Mouse (Mus musculus) liver, embryonic 14.5 days (tissue): ENCODE results near the gene Rcor3. TPM values are rescaled to one million over a fixed set of nuclear protein-coding genes. Genes with fewer than 3 reads are reported as not detected.

Experiments used
- ATAC-seq: fragments of 200-750 bp; cut with Nextera tagmentation; 2 replicates; pipeline ENCODE4 v1.8.0; 2017; ENCODE audit warnings: moderate number of reproducible peaks, mild to moderate bottlenecking, moderate library complexity; ENCODE audit not compliant: insufficient read depth
- DNase-seq, 3 experiments: peaks; one replicate each; pipeline ENCODE4 v3.0.0-alpha.2; 2012 to 2013; ENCODE audit warnings: low read depth in 3 of 3, low spot score in 3 of 3
- H3K27ac ChIP-seq: fragments of 300-500 bp; sonication (generic); 2 replicates; pipeline ENCODE4 v1.5.1; 2014; ENCODE audit warnings: moderate library complexity, mild to moderate bottlenecking, control low read depth, inconsistent platforms
- H3K27me3 ChIP-seq: fragments of 300-500 bp; sonication (generic); 2 replicates; pipeline ENCODE4 v1.6.1; 2014; ENCODE audit warnings: mild to moderate bottlenecking, low read length, moderate library complexity; ENCODE audit not compliant: control insufficient read depth, insufficient read depth
- H3K36me3 ChIP-seq: fragments of 300-500 bp; sonication (generic); replicated peaks from 2 replicates; pipeline ENCODE4 v1.6.1; 2014; ENCODE audit warnings: low read depth; ENCODE audit not compliant: control insufficient read depth, insufficient read depth
- H3K4me1 ChIP-seq, 2 experiments: fragments of 200-500 bp in 1 of 2; fragments of 300-500 bp in 1 of 2; sonication (generic) in 1 of 2; replicated peaks; 2 replicates each; pipeline ENCODE4 v1.6.1; 2012 to 2014; ENCODE audit warnings: antibody characterized with exemption in 1 of 2, inconsistent platforms in 1 of 2, low read length in 1 of 2; ENCODE audit not compliant: control insufficient read depth in 2 of 2, insufficient read depth in 2 of 2
- H3K4me2 ChIP-seq: fragments of 300-500 bp; sonication (generic); 2 replicates; pipeline ENCODE4 v1.6.1; 2014; ENCODE audit warnings: low read depth, mild to moderate bottlenecking, control low read depth, moderate library complexity
- H3K4me3 ChIP-seq, 2 experiments: fragments of 200-500 bp in 1 of 2; fragments of 300-500 bp in 1 of 2; sonication (generic) in 1 of 2; 2 replicates each; pipeline ENCODE4 v1.5.1; 2012 to 2014; ENCODE audit warnings: low read depth in 2 of 2, low read length in 2 of 2, mild to moderate bottlenecking in 2 of 2, control low read depth in 1 of 2, inconsistent platforms in 1 of 2, moderate library complexity in 1 of 2; ENCODE audit not compliant: insufficient read depth in 1 of 2
- H3K9ac ChIP-seq: fragments of 300-500 bp; sonication (generic); replicated peaks from 2 replicates; pipeline ENCODE4 v1.6.1; 2014; ENCODE audit warnings: mild to moderate bottlenecking, control low read depth, moderate library complexity
- H3K9me3 ChIP-seq: fragments of 300-500 bp; sonication (generic); 2 replicates; pipeline ENCODE4 v1.6.1; 2016; ENCODE audit warnings: low read length, mixed read lengths; ENCODE audit not compliant: control insufficient read depth
- CTCF ChIP-seq: IDR thresholded peaks from 2 replicates; pipeline ENCODE4 v1.5.1; 2016; ENCODE audit warnings: antibody characterized with exemption, low read depth, control low read depth
- EP300 ChIP-seq: IDR thresholded peaks from 2 replicates; pipeline ENCODE4 v1.6.1; 2016; ENCODE audit warnings: antibody characterized with exemption, low read depth
- WGBS: fragments of 180-500 bp; shearing (Covaris S2); extraction: QIAGEN DNeasy Blood & Tissue Kit; methylation state at CpG from one replicate; pipeline ENCODE4 v1.1.7; 2014; ENCODE audit not compliant: insufficient replicate concordance; 5-methylcytosine and 5-hydroxymethylcytosine counted together
- polyA plus RNA-seq, 2 experiments: library from polyadenylated mRNA; depleted of rRNA in 1 of 2; stranded (reverse) in 1 of 2; unstranded in 1 of 2; fragments of >200 nt; fragmentation: Nextera tagmentation in 1 of 2; extraction: Ambion mirVana in 1 of 2; gene quantifications; 2 replicates each; pipeline versions ENCODE4 v1.2.1 to v1.2.3; 2012 to 2014

The Rcor3 gene
- polyA plus RNA-seq, 2 experiments, result 6.9 to 9.1 TPM

DNA sequence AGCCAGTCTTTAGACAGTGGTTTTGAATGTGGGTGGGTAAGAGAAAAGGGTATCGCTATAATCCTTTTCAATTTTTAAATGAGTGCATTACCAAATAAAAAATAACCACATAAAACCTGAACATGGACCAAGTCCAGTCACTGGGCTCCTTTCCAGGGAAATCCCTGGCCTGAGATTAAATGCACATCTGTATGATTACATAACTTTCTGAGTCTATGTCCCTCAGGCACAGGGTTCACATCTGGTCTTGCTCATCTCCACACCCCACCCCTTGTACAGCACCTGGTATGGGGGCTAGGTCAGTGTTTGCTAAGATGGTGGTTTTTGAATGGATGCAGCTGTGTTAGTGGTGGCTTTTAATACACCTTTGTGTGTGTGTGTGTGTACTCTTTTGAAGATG lies 65.4 kb downstream of the Rcor3 start:
- DNase-seq, result no peak
- Histone ChIP-seq H3K27ac (no peak overlapping the region), H3K9ac (no peak overlapping the region), H3K36me3 (no peaks in the 10 kb centered on the region), H3K4me1 (peaks cover 0 to 6% of the 10 kb centered on the region in 2 experiments; a peak in 3 of 4 replicates), H3K9me3 (no peaks in the 10 kb centered on the region), H3K4me2 (no peak overlapping the region), H3K27me3 (no peaks in the 10 kb centered on the region), H3K4me3 (no peak overlapping the region)
- TF ChIP-seq EP300 (no peak), CTCF (no peak)
- ATAC-seq, result no peak
- 78% methylated on average over 1 of the region's 1 CpGs for WGBS

DNA sequence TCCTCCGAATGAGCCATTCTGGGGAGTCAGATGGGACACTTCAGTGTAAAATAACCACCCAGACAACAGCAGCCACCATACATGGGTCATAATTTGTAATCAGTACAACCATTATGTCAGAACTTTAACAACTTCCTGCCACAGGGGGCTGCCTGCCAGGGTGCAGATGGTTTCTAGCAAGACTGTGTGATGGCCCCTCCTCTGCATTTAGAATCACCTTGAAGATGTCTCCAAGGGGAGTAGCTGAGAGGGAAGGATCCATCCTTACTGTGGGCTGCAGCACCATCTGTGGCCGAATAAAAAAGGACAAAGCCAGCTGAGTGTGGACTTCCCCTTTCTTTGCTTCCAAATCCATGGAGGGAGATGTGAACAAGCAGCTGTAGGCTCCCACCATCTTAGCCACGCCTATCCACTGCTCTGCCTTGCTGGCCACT lies 67.2 kb downstream of the Rcor3 start:
- no peak overlapping the region for H3K4me3 ChIP-seq
- H3K36me3 ChIP-seq, result peaks cover 4% of the 10 kb centered on the region
- H3K9ac ChIP-seq, result no peak overlapping the region
- H3K4me2 ChIP-seq, result no peak overlapping the region
- no peaks in the 10 kb centered on the region for H3K9me3 ChIP-seq
- TF ChIP-seq CTCF (no peak), EP300 (no peak)
- ATAC-seq (no peak), DNase-seq (no peak)
- peaks cover 0 to 2% of the 10 kb centered on the region in 2 experiments; a peak in 3 of 4 replicates for H3K4me1 ChIP-seq
- WGBS, result 28% methylated on average over 3 of the region's 3 CpGs
- no peak overlapping the region for H3K27ac ChIP-seq
- H3K27me3 ChIP-seq, result no peaks in the 10 kb centered on the region

DNA sequence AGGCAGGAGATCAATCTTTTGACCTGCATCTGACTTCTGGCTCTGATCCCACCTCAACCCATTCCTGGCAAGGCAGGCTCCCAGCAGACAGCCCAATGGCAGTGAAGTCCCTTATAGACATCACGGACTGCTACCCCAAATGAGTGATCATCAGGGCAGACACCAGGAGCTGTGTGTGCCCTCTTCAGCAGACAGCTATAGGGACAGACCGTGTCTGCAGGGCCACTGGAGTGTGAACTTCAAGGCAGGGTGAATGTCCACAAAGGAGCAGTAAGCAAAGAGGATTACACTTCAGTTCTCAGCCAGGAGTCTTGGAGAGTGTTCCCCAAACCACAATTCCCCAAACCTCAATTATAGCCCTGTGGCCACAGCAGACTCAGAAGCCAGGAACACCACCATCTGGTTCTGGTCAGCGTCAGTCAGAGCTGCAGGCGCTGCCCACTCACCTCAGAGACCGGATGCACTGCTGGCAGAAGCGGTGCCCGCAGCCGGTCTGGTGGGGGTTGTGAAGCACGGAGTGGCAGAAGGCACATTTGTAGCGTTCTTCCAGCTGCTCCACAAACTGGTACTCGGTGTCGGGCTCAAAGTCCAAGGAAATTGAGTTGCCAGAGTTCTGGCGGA lies 67.8 kb downstream of the Rcor3 start:
- H3K9ac ChIP-seq, result no peak overlapping the region
- no peak overlapping the region for H3K4me3 ChIP-seq
- WGBS, result 56% methylated on average over 13 of the region's 13 CpGs
- no peak for DNase-seq
- ATAC-seq, result no peak
- no peaks in the 10 kb centered on the region for H3K9me3 ChIP-seq
- no peaks in the 10 kb centered on the region for H3K27me3 ChIP-seq
- no peak overlapping the region for H3K4me2 ChIP-seq
- peaks cover 4% of the 10 kb centered on the region for H3K36me3 ChIP-seq
- H3K27ac ChIP-seq, result no peak overlapping the region
- peaks cover 0 to 2% of the 10 kb centered on the region in 2 experiments; a peak in 3 of 4 replicates for H3K4me1 ChIP-seq
- no peak for TF ChIP-seq CTCF
- no peak for TF ChIP-seq EP300

DNA sequence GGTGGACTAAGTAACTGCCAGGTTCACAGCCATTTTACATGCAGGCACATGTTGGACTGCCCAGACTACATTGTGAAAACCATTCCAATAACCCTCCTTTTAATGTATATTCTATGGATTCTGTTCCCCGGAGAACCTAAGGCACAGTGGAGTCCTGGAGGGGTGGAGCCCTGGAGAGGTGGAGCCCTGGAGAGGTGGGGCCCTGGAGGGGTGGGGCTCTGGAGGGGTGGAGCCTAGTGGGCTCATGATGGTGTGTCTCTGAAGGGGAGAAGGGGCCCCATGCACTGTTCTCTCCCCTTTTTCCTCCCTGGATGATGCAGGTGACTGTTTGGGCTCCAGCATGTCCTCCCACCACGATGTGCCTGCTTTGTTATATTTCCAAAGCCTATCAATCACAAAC lies 69.7 kb downstream of the Rcor3 start:
- ATAC-seq, result peak; percentile 62; the same call in 1 of the 2 replicates
- no peak for DNase-seq
- no peak for TF ChIP-seq CTCF
- TF ChIP-seq EP300, result no peak
- H3K9ac ChIP-seq, result no peak overlapping the region
- peaks cover 4% of the 10 kb centered on the region for H3K36me3 ChIP-seq
- WGBS, result 52% methylated on average over 2 of the region's 2 CpGs
- H3K9me3 ChIP-seq, result peaks cover 3% of the 10 kb centered on the region; the same call in 1 of the 2 replicates
- H3K4me2 ChIP-seq, result no peak overlapping the region
- no peak overlapping the region for H3K4me3 ChIP-seq
- H3K4me1 ChIP-seq, result peaks cover 0 to 2% of the 10 kb centered on the region in 2 experiments; a peak in 3 of 4 replicates
- no peaks in the 10 kb centered on the region for H3K27me3 ChIP-seq
- H3K27ac ChIP-seq, result no peak overlapping the region

DNA sequence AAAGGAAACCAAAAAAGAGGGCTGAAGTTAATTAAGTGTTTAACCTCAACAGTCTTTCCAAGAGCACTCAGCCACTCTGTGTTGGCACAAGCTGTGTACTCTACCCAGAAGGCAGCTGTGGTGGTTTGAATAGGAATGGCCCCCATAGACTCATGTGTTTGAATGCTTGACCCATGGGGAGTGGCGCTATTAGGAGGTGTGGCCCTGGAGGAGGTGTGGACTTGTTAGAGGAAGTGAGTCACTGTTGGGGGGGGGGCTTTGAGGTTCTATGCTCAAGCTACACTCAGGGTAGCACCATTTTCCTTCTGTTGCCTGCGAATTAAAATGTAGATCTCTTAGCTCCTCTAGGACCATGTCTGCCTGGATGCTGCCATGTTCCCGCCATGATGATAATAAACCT lies 70.9 kb downstream of the Rcor3 start:
- Histone ChIP-seq H3K27me3 (no peaks in the 10 kb centered on the region), H3K4me2 (no peak overlapping the region), H3K27ac (no peak overlapping the region), H3K4me1 (peaks cover 0 to 2% of the 10 kb centered on the region in 2 experiments; a peak in 3 of 4 replicates), H3K36me3 (peaks cover 4% of the 10 kb centered on the region), H3K4me3 (no peak overlapping the region), H3K9ac (no peak overlapping the region), H3K9me3 (peaks cover 3% of the 10 kb centered on the region; the same call in 1 of the 2 replicates)
- TF ChIP-seq CTCF (no peak), EP300 (no peak)
- ATAC-seq (no peak), DNase-seq (no peak)
- 77% methylated on average over 3 of the region's 3 CpGs for WGBS
